Mouse (Mus musculus) intestine, embryonic 15.5 days (tissue): ENCODE data around the gene Psenen. TPM values are rescaled to one million over a fixed set of nuclear protein-coding genes. Genes with fewer than 3 reads are reported as not detected.

ENCODE experiments used
- ATAC-seq: fragments of 200-750 bp; cut with Nextera tagmentation; 2 replicates; pipeline ENCODE4 v1.8.0; 2017; ENCODE audit warnings: moderate TSS enrichment, moderate library complexity
- H3K27ac ChIP-seq: fragments of 300-500 bp; sonication (generic); 2 replicates; pipeline ENCODE4 v1.5.1; 2015; ENCODE audit warnings: mild to moderate bottlenecking, inconsistent platforms
- H3K27me3 ChIP-seq: fragments of 300-500 bp; sonication (generic); replicated peaks from 2 replicates; pipeline ENCODE4 v1.6.1; 2015; ENCODE audit warnings: inconsistent platforms
- H3K36me3 ChIP-seq: fragments of 300-500 bp; sonication (generic); 2 replicates; pipeline ENCODE4 v1.6.1; 2015; ENCODE audit warnings: inconsistent platforms
- H3K4me1 ChIP-seq: fragments of 300-500 bp; sonication (generic); replicated peaks from 2 replicates; pipeline ENCODE4 v1.6.1; 2015; ENCODE audit warnings: inconsistent platforms
- H3K4me2 ChIP-seq: fragments of 300-500 bp; sonication (generic); replicated peaks from 2 replicates; pipeline ENCODE4 v1.6.1; 2015; ENCODE audit warnings: mild to moderate bottlenecking, inconsistent platforms
- H3K4me3 ChIP-seq: fragments of 300-500 bp; sonication (generic); replicated peaks from 2 replicates; pipeline ENCODE4 v1.5.1; 2015; ENCODE audit warnings: inconsistent platforms
- H3K9ac ChIP-seq: fragments of 300-500 bp; sonication (generic); 2 replicates; pipeline ENCODE4 v1.6.1; 2015; ENCODE audit warnings: inconsistent platforms
- H3K9me3 ChIP-seq: fragments of 300-500 bp; sonication (generic); 2 replicates; pipeline ENCODE4 v1.6.1; 2016; ENCODE audit warnings: inconsistent platforms
- WGBS: fragments of 180-500 bp; shearing (Covaris S2); methylation state at CpG from one replicate; pipeline ENCODE4 v1.1.7; 2015; 5-methylcytosine and 5-hydroxymethylcytosine counted together
- polyA plus RNA-seq: library from polyadenylated mRNA; unstranded; fragments of >200 nt; fragmentation: Nextera tagmentation; extraction: Ambion mirVana; gene quantifications from 2 replicates; pipeline ENCODE4 v1.2.1, GENCODE M21; 2015

Psenen gene
- polyA plus RNA-seq, 1 experiment from 2014 or later = 148 TPM

DNA sequence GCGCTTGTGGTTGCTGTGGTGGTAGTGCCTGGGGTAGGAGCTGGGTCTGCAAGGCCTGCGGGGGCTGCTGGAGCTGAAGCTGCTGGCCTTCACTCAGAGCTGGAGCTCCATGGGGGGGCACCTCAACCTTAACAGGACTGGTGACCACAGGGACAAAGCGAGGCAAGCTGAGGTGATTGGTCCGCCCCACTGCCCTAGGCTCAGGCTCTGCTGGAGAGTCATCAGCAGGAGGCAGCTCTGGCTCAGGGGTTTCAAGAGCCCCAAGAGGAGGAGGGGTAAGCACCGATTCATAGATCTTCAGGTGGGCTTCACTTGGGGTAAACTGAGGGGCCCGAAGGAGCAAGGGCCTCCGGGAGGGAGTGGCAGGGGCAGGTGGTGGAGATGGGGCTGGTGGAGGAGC, 21.7 kb upstream of the Psenen start:
- Histone ChIP-seq H3K9me3 (no peaks in the 10 kb centered on the region), H3K27me3 (no peaks in the 10 kb centered on the region), H3K9ac (no peak overlapping the region), H3K4me2 (no peak overlapping the region), H3K27ac (no peak overlapping the region), H3K4me1 (peaks cover 20% of the 10 kb centered on the region), H3K36me3 (peaks cover 43% of the 10 kb centered on the region), H3K4me3 (no peak overlapping the region)
- 96% methylated on average over 7 of the region's 7 CpGs for whole genome bisulfite sequencing
- no peak for ATAC-seq

DNA sequence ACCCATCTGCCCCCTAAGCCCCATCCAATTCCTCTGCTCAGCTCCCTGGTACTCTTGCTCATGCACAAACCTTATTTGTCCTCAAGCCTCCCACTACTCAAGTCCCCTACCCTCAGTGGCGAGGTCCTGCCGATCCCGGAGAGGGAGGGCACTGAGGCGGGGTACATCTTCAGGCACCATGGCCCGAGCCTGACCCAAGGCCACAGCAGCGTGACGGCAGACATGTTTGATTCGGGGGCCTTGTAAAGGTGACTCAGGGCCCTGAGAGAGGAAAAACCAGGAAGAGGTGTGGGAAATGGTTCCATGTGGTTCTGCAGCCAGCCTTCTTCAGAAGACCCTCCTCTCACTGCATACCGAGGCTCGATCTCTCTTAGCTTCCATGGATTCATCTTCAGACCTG, 20.9 kb upstream of the Psenen start:
- no peak for ATAC-seq
- Histone ChIP-seq H3K27ac (no peak overlapping the region), H3K4me1 (peaks cover 14% of the 10 kb centered on the region; the same call in 1 of the 2 replicates), H3K4me2 (no peak overlapping the region), H3K9me3 (no peaks in the 10 kb centered on the region), H3K27me3 (no peaks in the 10 kb centered on the region), H3K9ac (no peak overlapping the region), H3K4me3 (no peak overlapping the region), H3K36me3 (peaks cover 51% of the 10 kb centered on the region)
- 94% methylated on average over 10 of the region's 10 CpGs for WGBS

DNA sequence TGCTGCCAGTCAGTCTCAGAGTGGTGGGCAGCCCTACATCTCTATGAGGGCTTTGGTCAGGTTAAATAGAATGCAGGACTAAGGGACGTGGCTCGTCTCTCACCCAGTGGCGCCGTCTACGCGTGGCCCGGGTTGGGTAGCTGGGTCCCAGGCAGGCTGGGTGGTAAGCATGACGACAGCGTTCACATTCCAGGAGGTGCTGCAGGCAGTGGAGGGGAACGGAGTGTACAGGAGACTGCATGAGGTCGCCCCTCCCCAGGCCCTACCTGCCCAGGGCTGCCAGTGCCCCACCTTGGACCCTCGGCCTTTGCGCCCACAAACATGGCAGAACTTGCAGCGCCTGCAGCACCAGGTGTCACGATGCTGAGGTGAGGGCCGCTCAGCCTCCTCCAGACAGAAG, 18.1 kb upstream of the Psenen start:
- no peak for ATAC-seq
- Histone ChIP-seq H3K36me3 (peaks cover 75% of the 10 kb centered on the region), H3K27me3 (no peaks in the 10 kb centered on the region), H3K9me3 (no peaks in the 10 kb centered on the region), H3K27ac (no peak overlapping the region), H3K4me1 (peaks cover 2% of the 10 kb centered on the region; the same call in 1 of the 2 replicates), H3K4me2 (no peak overlapping the region), H3K4me3 (no peak overlapping the region), H3K9ac (no peak overlapping the region)
- 96% methylated on average over 16 of the region's 16 CpGs for WGBS

DNA sequence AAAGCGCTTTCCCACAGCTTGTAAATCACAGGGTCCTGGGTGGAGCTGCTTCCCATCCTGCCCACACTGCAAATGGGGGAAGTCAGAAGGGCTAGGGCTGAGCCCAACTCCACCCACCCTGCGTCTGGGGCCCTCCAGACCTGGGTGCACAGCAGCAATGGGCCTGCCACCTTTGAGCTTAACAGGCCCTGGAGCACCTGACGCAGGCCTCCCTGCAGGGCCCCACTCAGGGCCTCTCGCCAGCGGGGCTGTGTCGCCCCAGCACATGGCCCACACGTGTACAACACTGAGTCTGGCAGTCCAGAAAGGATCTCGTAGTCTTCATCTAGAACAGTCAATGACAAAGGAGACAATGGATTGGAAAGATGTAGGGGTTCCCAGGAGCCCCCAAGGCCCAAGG, 16.5 kb upstream of the Psenen start:
- 83% methylated on average over 8 of the region's 8 CpGs for WGBS

DNA sequence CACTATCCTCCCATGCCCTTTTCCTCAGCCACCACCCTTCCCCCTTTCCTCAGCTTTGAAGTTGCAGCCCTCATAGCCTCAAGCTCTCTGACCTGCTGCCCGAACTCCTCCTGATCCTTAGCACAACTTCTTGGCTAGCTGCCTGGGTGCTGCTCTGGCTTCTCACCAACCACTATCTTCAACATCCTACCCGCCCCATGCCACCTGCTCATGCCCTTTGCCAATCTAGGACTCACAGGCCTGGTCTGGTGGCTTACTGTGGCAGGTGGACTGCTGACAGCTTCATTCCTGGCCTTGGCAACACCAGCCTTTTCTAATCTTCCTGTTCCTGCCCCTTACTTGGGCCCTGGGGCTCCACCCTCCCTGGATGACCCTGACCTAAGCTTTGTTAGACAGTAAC, 9.5 kb upstream of the Psenen start:
- no peak overlapping the region for H3K4me2 ChIP-seq
- no peaks in the 10 kb centered on the region for H3K27me3 ChIP-seq
- H3K36me3 ChIP-seq = peaks cover 87% of the 10 kb centered on the region
- H3K4me1 ChIP-seq = no peaks in the 10 kb centered on the region
- no peak overlapping the region for H3K4me3 ChIP-seq
- H3K9ac ChIP-seq = no peak overlapping the region
- no peak for ATAC-seq
- no peak overlapping the region for H3K27ac ChIP-seq
- H3K9me3 ChIP-seq = no peaks in the 10 kb centered on the region
- WGBS = 78% methylated on average over 2 of the region's 2 CpGs

More for the DNA sequence above, 16.5 kb upstream of the Psenen start:
- Histone ChIP-seq H3K9me3 (no peaks in the 10 kb centered on the region), H3K4me1 (no peaks in the 10 kb centered on the region), H3K9ac (no peak overlapping the region), H3K4me3 (no peak overlapping the region), H3K4me2 (no peak overlapping the region), H3K27me3 (no peaks in the 10 kb centered on the region), H3K36me3 (peaks cover 78% of the 10 kb centered on the region), H3K27ac (no peak overlapping the region)
- peak; percentile 81 for ATAC-seq

DNA sequence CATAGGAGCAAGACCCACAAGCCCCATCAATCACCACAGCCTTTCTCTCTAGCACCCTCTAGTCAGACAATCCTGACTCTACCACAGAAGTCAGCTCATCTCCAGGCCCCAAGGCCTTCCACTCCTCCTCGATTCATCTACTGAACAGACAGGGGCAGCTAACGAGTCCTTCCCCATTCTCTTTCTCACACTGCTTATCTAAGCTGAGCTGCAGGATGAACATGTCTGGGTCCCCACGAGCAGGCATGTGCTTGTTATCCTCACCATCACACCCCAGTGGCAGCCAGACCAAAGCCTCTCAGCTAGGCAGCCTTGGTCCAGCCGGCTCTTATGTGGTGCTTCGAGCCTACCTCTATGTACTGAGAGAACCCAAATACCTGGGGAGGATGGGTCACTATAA, 9.0 kb upstream of the Psenen start:
- H3K36me3 ChIP-seq = peaks cover 81% of the 10 kb centered on the region
- no peak for ATAC-seq
- 85% methylated on average over 5 of the region's 5 CpGs for WGBS
- no peaks in the 10 kb centered on the region for H3K27me3 ChIP-seq
- no peak overlapping the region for H3K4me3 ChIP-seq
- no peak overlapping the region for H3K9ac ChIP-seq
- no peak overlapping the region for H3K4me2 ChIP-seq
- no peaks in the 10 kb centered on the region for H3K4me1 ChIP-seq
- no peaks in the 10 kb centered on the region for H3K9me3 ChIP-seq
- H3K27ac ChIP-seq = no peak overlapping the region

DNA sequence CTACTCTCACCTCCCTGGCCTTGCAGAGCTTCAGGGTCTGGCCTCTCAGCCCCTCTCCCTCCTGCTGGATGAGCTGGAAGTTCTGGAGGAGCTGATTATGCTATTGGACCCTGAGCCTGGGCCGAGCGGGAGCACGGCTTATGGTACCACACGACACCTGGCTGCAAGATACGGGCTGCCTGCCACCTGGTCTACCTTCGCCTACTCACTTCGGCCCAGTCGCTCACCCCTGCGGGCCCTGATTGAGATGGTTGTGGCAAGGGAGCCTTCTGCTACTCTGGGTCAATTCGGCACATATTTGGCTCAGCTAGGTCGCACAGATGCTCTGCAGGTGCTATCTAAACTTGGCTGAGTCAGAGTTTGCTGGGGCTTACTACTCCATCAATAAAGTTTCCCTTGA, 4.1 kb upstream of the Psenen start:
- ATAC-seq = no peak
- Histone ChIP-seq H3K27ac (no peak overlapping the region), H3K27me3 (no peaks in the 10 kb centered on the region), H3K4me1 (peaks cover 9% of the 10 kb centered on the region; the same call in 1 of the 2 replicates), H3K36me3 (peaks cover 53% of the 10 kb centered on the region), H3K9ac (no peak overlapping the region), H3K4me2 (no peak overlapping the region), H3K4me3 (no peak overlapping the region), H3K9me3 (no peaks in the 10 kb centered on the region)
- 86% methylated on average over 11 of the region's 11 CpGs for WGBS

DNA sequence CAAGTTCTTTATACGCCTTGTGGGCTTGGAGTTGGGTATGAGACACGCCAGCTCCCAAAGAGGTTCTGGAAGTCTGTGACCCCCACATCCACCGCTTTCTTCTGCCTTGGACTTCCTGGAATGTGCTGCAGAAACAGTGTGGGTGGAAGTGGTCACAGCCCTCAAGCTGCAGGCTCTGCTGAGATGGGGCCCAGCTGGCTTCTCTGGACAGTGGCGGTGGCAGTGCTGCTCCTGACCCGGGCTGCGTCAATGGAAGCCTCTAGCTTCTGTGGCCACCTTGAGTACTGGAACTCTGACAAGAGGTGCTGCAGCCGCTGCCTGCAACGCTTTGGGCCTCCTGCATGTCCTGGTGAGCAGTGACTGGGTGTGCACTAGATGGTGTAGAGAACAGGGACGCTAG, 2.6 kb upstream of the Psenen start:
- H3K9ac ChIP-seq = no peak overlapping the region
- no peak overlapping the region for H3K4me2 ChIP-seq
- peaks cover 46% of the 10 kb centered on the region for H3K36me3 ChIP-seq
- no peaks in the 10 kb centered on the region for H3K27me3 ChIP-seq
- no peak overlapping the region for H3K27ac ChIP-seq
- WGBS = 75% methylated on average over 9 of the region's 9 CpGs
- H3K4me3 ChIP-seq = no peak overlapping the region
- peaks cover 11% of the 10 kb centered on the region; the same call in 1 of the 2 replicates for H3K4me1 ChIP-seq
- H3K9me3 ChIP-seq = no peaks in the 10 kb centered on the region
- ATAC-seq = no peak

DNA sequence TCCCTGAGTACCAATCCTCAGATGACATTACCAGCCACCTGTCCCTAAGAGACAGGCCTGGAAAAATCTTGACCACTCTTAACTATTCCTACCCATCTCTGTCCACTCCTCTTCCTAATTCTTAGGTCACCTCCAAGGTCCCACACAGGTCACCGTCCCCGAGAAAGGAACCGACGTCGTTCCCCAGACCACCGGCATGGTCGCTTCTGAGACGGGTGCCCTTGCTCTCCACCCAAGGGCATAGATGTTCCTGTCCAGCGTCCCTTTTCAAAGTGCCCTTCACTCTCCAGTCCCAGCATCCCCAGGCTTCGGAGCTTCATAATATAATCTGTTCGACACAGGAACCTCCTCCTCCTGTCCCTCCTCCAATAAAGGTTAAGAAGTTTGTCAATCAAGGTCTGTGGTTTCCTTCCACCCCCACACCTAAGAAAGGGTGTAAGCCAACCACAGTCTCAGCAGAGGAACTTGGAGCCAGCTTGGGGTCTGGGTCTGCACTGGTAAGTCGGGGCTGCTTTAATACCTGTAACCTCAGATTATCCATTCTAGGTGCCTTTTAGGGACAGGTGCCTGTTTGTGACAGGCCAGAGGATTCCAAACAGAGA, 1.6 kb upstream of the Psenen start, which contains the start of gene Igflr1:
Gene Igflr1 (plus strand): TSS at position 458 of the 602 bp plus-strand sequence.
- Histone ChIP-seq H3K4me2 (peak within 1 kb of the TSS; percentile 59; the same call in 1 of the 2 replicates), H3K9me3 (no peaks in the 10 kb centered on the region), H3K27ac (no peak within 1 kb of the TSS), H3K9ac (no peak within 1 kb of the TSS), H3K4me3 (0 out of 2 replicates have a peak within 1 kb of the TSS, but pooled peaks have one; percentile 67), H3K27me3 (no peaks in the 10 kb centered on the region), H3K36me3 (peaks cover 36% of the 10 kb centered on the region), H3K4me1 (peaks cover 11% of the 10 kb centered on the region; the same call in 1 of the 2 replicates)
- WGBS = 96% methylated on average over 12 of the region's 12 CpGs
- no peak for ATAC-seq

DNA sequence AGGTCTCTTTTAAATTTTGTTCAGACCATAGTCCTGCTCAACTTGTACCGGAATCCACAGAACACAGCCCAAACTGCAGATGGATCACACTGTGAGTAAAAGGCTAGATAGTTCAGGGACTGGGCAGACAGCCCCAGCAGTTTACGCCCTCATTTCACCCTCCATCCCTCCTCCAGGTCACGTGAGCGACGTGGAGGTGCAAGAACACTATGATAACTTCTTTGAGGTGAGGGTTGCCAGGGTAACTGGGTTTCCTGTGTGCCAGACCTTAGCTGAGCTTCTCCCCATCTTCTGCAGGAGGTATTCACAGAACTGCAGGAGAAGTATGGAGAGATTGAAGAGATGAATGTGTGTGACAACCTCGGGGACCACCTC, 466 bp upstream of the Psenen start:
- peak overlapping the region; percentile 67 for H3K4me3 ChIP-seq
- ATAC-seq = no peak
- H3K4me1 ChIP-seq = peaks cover 14% of the 10 kb centered on the region; the same call in 1 of the 2 replicates
- H3K36me3 ChIP-seq = peaks cover 24% of the 10 kb centered on the region
- H3K4me2 ChIP-seq = peak overlapping the region; percentile 59
- WGBS = 21% methylated on average over 6 of the region's 6 CpGs
- H3K27me3 ChIP-seq = no peaks in the 10 kb centered on the region
- H3K27ac ChIP-seq = peak overlapping the region; percentile 96; the same call in 1 of the 2 replicates
- H3K9me3 ChIP-seq = no peaks in the 10 kb centered on the region
- 0 out of 2 replicates have a peak overlapping the region, but pooled peaks have one; percentile 70 for H3K9ac ChIP-seq

DNA sequence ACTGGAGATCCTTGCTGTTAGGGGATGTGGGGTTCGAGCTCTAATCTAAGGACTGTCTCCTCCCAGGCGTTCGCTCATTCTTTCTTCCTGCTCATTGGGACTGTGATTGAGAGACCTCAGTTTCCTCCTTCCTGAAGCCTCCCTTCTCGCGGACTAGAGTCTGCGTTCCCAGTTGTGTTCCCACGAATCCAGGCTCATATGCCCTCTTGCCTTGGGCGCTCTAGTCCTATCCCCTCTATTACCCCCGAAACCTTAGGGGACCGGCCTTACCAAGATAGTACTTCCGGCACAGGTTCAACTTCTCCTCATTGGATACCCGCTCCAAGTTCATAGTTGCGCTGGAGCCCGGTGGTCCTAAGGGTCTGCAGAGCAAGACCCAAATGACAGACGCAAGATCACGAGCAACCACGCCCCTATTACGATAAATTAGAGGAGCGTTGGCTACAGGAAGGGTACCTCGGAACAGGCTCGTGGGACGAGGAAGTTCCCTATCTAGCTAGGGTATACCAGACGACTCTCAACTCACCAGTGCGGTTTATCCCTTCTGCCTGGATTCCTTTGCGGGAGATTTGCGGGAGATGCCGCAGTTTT, 806 bp downstream of the Psenen start:
- ATAC-seq = no peak
- Histone ChIP-seq H3K9ac (peak overlapping the region; percentile 62), H3K4me2 (peak overlapping the region; percentile 77), H3K27me3 (no peaks in the 10 kb centered on the region), H3K36me3 (peaks cover 16% of the 10 kb centered on the region; the same call in 1 of the 2 replicates), H3K27ac (peak overlapping the region; percentile 81), H3K9me3 (no peaks in the 10 kb centered on the region), H3K4me3 (peak overlapping the region; percentile 67), H3K4me1 (peaks cover 23% of the 10 kb centered on the region; the same call in 1 of the 2 replicates)
- WGBS = under 1% methylated on average over 27 of the region's 27 CpGs

DNA sequence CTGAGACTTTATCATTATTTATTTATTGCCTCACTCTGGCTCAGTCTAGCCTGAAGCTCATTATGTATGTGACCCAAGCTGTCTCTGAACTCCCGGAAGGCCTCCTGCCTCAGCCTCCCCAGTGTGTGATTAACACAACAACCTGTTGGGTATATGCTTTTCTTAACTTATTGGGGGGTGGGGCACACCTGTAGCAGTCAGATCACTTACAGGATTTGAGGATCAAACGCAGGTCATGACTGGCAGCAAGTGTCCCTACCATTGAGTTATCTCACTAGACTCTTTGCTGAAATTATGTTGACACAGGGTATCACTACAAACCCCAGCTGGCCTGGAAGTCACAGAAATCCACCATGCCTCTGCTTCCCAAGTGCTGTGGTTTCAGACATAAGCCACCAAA, 3.1 kb downstream of the Psenen start:
- Histone ChIP-seq H3K36me3 (peaks cover 19% of the 10 kb centered on the region), H3K4me2 (peak overlapping the region; percentile 89; the same call in 1 of the 2 replicates), H3K27ac (no peak overlapping the region), H3K27me3 (no peaks in the 10 kb centered on the region), H3K4me1 (peaks cover 23% of the 10 kb centered on the region; the same call in 1 of the 2 replicates), H3K9me3 (no peaks in the 10 kb centered on the region), H3K9ac (no peak overlapping the region), H3K4me3 (peak overlapping the region; percentile 53; the same call in 1 of the 2 replicates)
- WGBS = 75% methylated on average over 2 of the region's 2 CpGs
- ATAC-seq = no peak
